31 mouse cellular contexts compared by ENCODE assay signal in the genomic region with DNA sequence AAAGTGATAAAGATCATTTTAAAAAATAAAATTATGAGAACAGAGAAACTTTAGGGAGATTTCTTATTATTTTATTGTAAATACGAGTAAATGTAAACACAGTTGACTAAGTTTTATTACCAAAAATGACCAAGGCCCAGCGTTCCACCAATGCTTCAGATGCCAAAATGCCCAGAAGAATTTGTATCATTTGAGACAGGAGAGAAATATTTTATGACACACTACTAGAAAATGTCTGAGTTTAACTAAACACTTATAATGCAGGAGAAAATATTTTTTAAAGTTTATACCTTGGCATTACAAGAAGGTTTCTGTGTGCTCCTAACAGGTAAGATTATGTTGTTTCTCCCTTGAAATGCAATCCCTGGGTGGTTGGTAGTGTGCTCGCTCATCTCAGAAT.
"Had no signal": no experiment of that assay in that cellular context is flagged by ENCODE, and none has a peak within 500 bp of the region (broad histone marks: within the 10 kb centered on the region; RNA-seq: fewer than 3 reads in every experiment).

No protein-coding gene starts in this region.

- H3K27me3 ChIP-seq: limb, embryonic 12.5 days; limb, embryonic 13.5 days; limb, embryonic 15.5 days; liver, embryonic 12.5 days; liver, embryonic 13.5 days; liver, embryonic 15.5 days; lung, embryonic 15.5 days; megakaryocyte, embryonic 14.5 days; neural tube, embryonic 12.5 days had no signal

- H3K9ac ChIP-seq: limb, embryonic 12.5 days; limb, embryonic 13.5 days; limb, embryonic 15.5 days; liver, embryonic 12.5 days; liver, embryonic 13.5 days; liver, embryonic 14.5 days; liver, embryonic 15.5 days; liver, postnatal 0 days; lung, embryonic 14.5 days; lung, embryonic 15.5 days; midbrain, embryonic 12.5 days; midbrain, embryonic 13.5 days; midbrain, embryonic 15.5 days; neural tube, embryonic 12.5 days had no signal

- H3K4me1 ChIP-seq: limb, embryonic 10.5 days; limb, embryonic 12.5 days; limb, embryonic 13.5 days; limb, embryonic 15.5 days; liver, embryonic 12.5 days; liver, embryonic 13.5 days; liver, embryonic 15.5 days; megakaryocyte, embryonic 14.5 days; midbrain, embryonic 10.5 days; midbrain, embryonic 12.5 days; midbrain, embryonic 13.5 days; midbrain, embryonic 15.5 days; neural tube, embryonic 12.5 days had no signal

- ATAC-seq: liver, embryonic 12.5 days; liver, postnatal 0 days; midbrain, embryonic 13.5 days; midbrain, embryonic 15.5 days; midbrain, embryonic 16.5 days had no signal

- H3K27ac ChIP-seq: left cerebral cortex, adult 2 months; limb, embryonic 10.5 days; limb, embryonic 12.5 days; limb, embryonic 13.5 days; limb, embryonic 15.5 days; liver, embryonic 12.5 days; liver, embryonic 13.5 days; liver, embryonic 14.5 days; liver, embryonic 15.5 days; lung, embryonic 15.5 days; macrophage; midbrain, embryonic 10.5 days; midbrain, embryonic 12.5 days; midbrain, embryonic 13.5 days; midbrain, embryonic 15.5 days; neural tube, embryonic 12.5 days had no signal

- H3K4me2 ChIP-seq: limb, embryonic 12.5 days; limb, embryonic 13.5 days; limb, embryonic 15.5 days; liver, embryonic 11.5 days; liver, embryonic 12.5 days; liver, embryonic 13.5 days; liver, embryonic 15.5 days; lung, embryonic 14.5 days; lung, embryonic 15.5 days; midbrain, embryonic 11.5 days; midbrain, embryonic 12.5 days; midbrain, embryonic 13.5 days; midbrain, embryonic 15.5 days; neural tube, embryonic 12.5 days had no signal

- H3K36me3 ChIP-seq: limb, embryonic 10.5 days; limb, embryonic 12.5 days; limb, embryonic 13.5 days; limb, embryonic 15.5 days; liver, embryonic 12.5 days; liver, embryonic 13.5 days; liver, embryonic 15.5 days; lung, embryonic 15.5 days; midbrain, embryonic 10.5 days; midbrain, embryonic 12.5 days; midbrain, embryonic 13.5 days; midbrain, embryonic 15.5 days; neural tube, embryonic 12.5 days had no signal

- DNase-seq: left cerebral cortex, postnatal 4 days; liver; liver, embryonic 13.5 days; liver, postnatal 0 days; lung, adult 2 months; lung, embryonic 14.5 days; lung, postnatal 10 days; lung, postnatal 14 days; lung, postnatal 36 days; lung, postnatal 4 days; midbrain, embryonic 14.5 days had no signal

- H3K9me3 ChIP-seq: limb, embryonic 10.5 days; limb, embryonic 12.5 days; limb, embryonic 13.5 days; limb, embryonic 15.5 days; liver, embryonic 12.5 days; liver, embryonic 13.5 days; liver, embryonic 15.5 days; lung, embryonic 15.5 days; megakaryocyte, embryonic 14.5 days; midbrain, embryonic 10.5 days; midbrain, embryonic 12.5 days; midbrain, embryonic 13.5 days; midbrain, embryonic 15.5 days; neural tube, embryonic 12.5 days had no signal

- H3K4me3 ChIP-seq: left cerebral cortex, adult 2 months; limb, embryonic 10.5 days; limb, embryonic 12.5 days; limb, embryonic 13.5 days; limb, embryonic 15.5 days; liver, embryonic 12.5 days; liver, embryonic 13.5 days; liver, embryonic 15.5 days; lung, embryonic 15.5 days; megakaryocyte, embryonic 14.5 days; midbrain, embryonic 10.5 days; midbrain, embryonic 12.5 days; midbrain, embryonic 13.5 days; midbrain, embryonic 15.5 days; myocyte; neural tube, embryonic 12.5 days had no signal
